Mouse (Mus musculus) monocyte, adult 59 days (primary cell): ENCODE results near the gene Pigh. TPM values are rescaled to one million over a fixed set of nuclear protein-coding genes. Genes with fewer than 3 reads are reported as not detected.

ENCODE experiments used
- total RNA-seq, 2 experiments: library from RNA; stranded (reverse); gene quantifications; one replicate each; pipeline ENCODE4 v1.2.4; 2023

The Pigh gene
- 1 to 10 TPM; 6.0 to 7.2 TPM for total RNA-seq

DNA sequence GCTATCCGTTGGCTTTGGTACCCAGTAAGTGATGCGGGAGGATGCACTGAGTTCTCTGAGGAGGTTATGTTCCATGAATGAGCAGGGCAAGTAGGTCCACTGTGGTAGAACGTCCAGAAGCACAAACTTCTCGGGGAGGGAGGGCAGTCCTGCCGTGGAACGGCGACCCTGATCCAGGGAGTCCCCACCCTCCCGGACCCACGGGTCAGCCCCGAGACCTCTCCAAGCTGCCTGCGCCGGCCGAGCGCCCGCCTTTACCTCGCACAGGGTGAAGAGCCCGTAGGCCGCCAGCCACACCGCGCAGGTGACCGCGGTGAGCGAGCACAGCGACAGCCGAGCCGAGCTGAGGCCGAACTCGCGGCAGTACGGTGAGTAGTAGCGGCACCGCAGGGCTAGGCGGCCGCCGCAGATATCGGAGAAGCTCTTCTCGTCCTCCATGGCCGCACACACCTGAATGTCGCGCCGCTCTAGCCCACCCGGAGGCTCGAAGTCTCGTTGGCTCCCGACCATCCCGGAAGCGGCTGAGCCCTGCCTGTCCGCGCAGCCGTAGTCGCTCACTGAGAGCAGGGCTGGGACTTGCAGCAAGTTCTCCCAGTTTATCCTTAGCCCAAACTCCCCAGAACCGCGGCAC, at the start of gene Pigh:
Pigh (minus strand) TSS at position 470 of the 631 bp plus-strand sequence.

DNA sequence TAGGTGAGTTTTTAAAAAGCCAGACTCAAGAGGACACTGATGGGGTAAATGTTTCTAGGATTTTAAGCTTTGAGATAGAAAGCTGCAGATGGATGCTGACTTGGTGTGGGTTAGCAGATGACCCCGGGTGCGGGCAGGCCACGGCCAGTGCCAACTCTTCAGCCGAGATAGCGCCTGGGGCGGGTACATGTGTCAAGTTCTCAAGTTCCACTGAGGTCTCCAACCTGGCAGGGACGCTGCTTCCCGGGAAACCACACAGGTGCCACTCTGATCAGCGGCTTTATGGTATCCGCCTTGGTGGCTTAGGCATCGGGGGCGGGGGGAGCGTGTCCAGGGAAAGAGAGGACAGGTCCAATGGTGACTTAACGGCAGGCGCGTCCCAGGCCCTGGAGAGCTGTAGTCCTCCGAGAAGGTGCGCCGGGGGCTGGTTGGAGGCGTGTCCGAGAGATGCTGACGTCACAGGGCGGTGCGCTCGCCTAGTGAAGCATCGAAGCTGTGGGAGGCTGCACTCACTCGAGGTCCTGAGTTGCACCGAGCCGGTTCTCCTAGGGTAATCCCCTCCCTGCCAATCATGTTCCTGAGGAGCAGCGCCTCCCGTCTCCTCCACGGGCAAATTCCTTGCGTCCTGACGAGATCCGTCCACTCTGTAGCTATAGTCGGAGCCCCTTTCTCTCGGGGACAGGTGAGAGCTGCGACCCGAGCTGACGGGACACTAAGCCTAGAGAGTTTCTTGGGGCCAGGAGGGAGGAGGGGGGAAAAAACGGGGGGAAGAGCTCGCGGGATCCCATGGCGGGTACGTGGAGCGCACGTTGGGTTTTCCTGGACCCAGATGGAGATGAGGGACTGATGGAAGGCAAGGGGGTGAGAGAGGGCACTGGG, 41.1 kb upstream of the Pigh start, which contains the start of gene Arg2:
Arg2 (plus strand) TSS at position 479 of the 879 bp plus-strand sequence.

Other genes with a start within 250 kb of the Pigh start
- 10 to 100 TPM; 53.7 to 60.7 TPM for gene Atp6v1d, start 228.0 kb downstream of the Pigh start, total RNA-seq
- gene Eif2s1, start 227.8 kb downstream of the Pigh start, total RNA-seq, result 10 to 100 TPM; 33.4 to 44.0 TPM
- gene Plek2, start 182.7 kb downstream of the Pigh start, total RNA-seq, result not detected
- gene Tmem229b, start 82.0 kb downstream of the Pigh start, total RNA-seq, result 10 to 100 TPM; 37.1 to 40.2 TPM
- gene Plekhh1, start 60.5 kb downstream of the Pigh start, total RNA-seq, result 1 to 10 TPM in 1 of 2 experiments, under 1 TPM in 1; 0.76 to 1.1 TPM
- gene Arg2, start 41.1 kb upstream of the Pigh start, total RNA-seq, result 1 to 10 TPM; 1.4 to 2.0 TPM
- gene Vti1b, start 83.0 kb upstream of the Pigh start, total RNA-seq, result 10 to 100 TPM; 64.8 to 76.9 TPM
- gene Rdh11, start 102.6 kb upstream of the Pigh start, total RNA-seq, result 10 to 100 TPM; 10.8 to 11.4 TPM
- gene Rdh12, start 119.3 kb upstream of the Pigh start, total RNA-seq, result under 1 TPM; 0.76 to 0.97 TPM
- gene Zfyve26, start 206.7 kb upstream of the Pigh start, total RNA-seq, result 10 to 100 TPM; 61.3 to 62.7 TPM
- gene Rad51b, start 207.6 kb upstream of the Pigh start, total RNA-seq, result under 1 TPM; 0.30 to 0.63 TPM